Mouse (Mus musculus): ENCODE measurements at regions not wholly inside any gene's neighbourhood (a gene's known extent, or its start where the extent isn't known, plus 50 kb on each side); places are given as distances from the start of the nearest gene placed in this dataset.
"Not testable (repeated sequence)": the region's sequence is repeated elsewhere in the genome, so short reads cannot be mapped to it uniquely, and the experiment has no call there.

DNA sequence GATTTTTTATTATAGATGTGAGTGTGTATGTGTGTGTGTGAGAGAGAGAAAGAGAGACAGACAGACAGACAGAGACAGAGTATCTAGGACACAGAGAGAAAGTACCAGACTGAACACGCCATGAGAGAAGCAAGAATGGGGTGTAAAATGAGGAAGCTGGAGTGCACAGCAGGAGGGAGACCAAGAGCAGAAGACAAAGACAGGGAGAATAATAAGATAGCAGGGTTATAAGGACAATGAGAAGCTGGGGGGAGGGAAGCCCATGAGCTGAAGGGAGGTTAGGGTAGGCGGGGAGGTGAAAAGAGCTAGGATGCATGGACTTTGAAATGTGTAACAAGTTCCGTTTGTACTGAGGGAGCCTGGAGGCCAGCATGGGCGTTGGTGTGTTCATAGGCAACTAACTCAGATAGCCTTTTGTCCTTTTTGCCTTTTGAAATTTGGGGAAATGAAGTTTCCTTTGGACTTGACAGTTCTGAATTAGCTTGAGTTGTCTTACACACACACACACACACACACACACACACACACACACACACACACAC, 136.8 kb upstream of the Teddm2 start:
- H3K27ac ChIP-seq (ENCODE audit: low read depth, low read length): no peak overlapping the region
- H3K9me3 ChIP-seq (ENCODE audit: control insufficient read depth, low read length): no peaks in the 10 kb centered on the region
- H3K9ac ChIP-seq (replicated peaks; ENCODE audit: low read depth, low read length): no peak overlapping the region
- H3K4me3 ChIP-seq (ENCODE audit: low read depth, low read length): no peak overlapping the region
- 25% methylated on average over 4 of the region's 4 CpGs for WGBS
- no peaks in the 10 kb centered on the region for H3K36me3 ChIP-seq (ENCODE audit: control insufficient read depth, insufficient read depth, low read length)
- ATAC-seq (ENCODE audit: low read depth): no peak
- H3K4me1 ChIP-seq (ENCODE audit: control insufficient read depth, insufficient read depth, low read length): no peaks in the 10 kb centered on the region
- H3K4me2 ChIP-seq (ENCODE audit: low read depth, low read length): no peak overlapping the region
- no peaks in the 10 kb centered on the region for H3K27me3 ChIP-seq (ENCODE audit: control insufficient read depth, insufficient read depth, low read length)

DNA sequence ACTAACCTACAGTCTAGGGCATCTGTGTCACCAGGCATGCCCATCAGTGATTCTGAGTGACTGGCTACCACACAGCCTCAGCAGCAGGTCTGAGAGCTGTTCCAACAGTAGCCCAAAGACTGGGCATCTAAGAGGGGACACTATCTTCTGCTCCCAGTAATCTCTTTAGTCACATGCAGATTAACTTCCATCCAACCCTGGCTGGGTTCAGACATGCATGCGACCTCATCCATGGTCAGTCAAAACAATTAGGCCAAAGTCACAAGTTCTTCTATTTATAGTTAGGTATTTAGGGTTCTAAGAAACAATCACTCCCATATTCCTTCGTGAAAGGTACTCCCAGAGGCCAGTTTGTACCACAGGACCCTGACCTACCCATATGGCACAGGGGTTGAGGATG, 138.2 kb upstream of the Teddm2 start:
- Histone ChIP-seq H3K4me2 (ENCODE audit: low read depth, low read length) (no peak overlapping the region), H3K27me3 (ENCODE audit: control insufficient read depth, insufficient read depth, low read length) (no peaks in the 10 kb centered on the region), H3K9me3 (ENCODE audit: control insufficient read depth, low read length) (no peaks in the 10 kb centered on the region), H3K9ac (replicated peaks; ENCODE audit: low read depth, low read length) (no peak overlapping the region), H3K36me3 (ENCODE audit: control insufficient read depth, insufficient read depth, low read length) (no peaks in the 10 kb centered on the region), H3K4me1 (ENCODE audit: control insufficient read depth, insufficient read depth, low read length) (no peaks in the 10 kb centered on the region), H3K4me3 (ENCODE audit: low read depth, low read length) (no peak overlapping the region), H3K27ac (ENCODE audit: low read depth, low read length) (no peak overlapping the region)
- 74% methylated on average over 2 of the region's 2 CpGs for WGBS
- no peak for ATAC-seq (ENCODE audit: low read depth)

DNA sequence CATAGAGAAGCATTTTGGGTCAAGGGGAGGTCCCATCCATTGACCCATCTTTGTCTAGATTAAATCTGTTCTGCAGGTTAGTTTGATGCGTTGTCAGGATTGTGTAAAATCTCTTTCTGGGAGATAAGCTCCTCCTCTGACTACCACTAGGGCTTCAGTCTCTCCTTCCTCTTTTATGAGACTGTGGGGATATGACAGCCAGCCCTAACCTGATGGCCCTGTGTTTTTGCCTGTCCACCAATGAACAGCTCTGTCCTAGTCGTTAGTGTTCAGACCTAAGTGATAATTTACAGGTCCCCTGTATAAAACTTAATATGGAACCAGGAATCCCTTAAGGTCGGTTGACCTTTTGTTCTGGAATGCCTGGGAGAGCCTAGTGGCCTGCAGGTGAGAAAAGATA, 140.9 kb upstream of the Teddm2 start:
- 81% methylated on average over 3 of the region's 3 CpGs for WGBS
- H3K9ac ChIP-seq (replicated peaks; ENCODE audit: low read depth, low read length): no peak overlapping the region
- H3K9me3 ChIP-seq (ENCODE audit: control insufficient read depth, low read length): no peaks in the 10 kb centered on the region
- no peaks in the 10 kb centered on the region for H3K36me3 ChIP-seq (ENCODE audit: control insufficient read depth, insufficient read depth, low read length)
- no peaks in the 10 kb centered on the region for H3K4me1 ChIP-seq (ENCODE audit: control insufficient read depth, insufficient read depth, low read length)
- H3K4me3 ChIP-seq (ENCODE audit: low read depth, low read length): no peak overlapping the region
- ATAC-seq (ENCODE audit: low read depth): no peak
- no peak overlapping the region for H3K4me2 ChIP-seq (ENCODE audit: low read depth, low read length)
- no peaks in the 10 kb centered on the region for H3K27me3 ChIP-seq (ENCODE audit: control insufficient read depth, insufficient read depth, low read length)
- no peak overlapping the region for H3K27ac ChIP-seq (ENCODE audit: low read depth, low read length)

DNA sequence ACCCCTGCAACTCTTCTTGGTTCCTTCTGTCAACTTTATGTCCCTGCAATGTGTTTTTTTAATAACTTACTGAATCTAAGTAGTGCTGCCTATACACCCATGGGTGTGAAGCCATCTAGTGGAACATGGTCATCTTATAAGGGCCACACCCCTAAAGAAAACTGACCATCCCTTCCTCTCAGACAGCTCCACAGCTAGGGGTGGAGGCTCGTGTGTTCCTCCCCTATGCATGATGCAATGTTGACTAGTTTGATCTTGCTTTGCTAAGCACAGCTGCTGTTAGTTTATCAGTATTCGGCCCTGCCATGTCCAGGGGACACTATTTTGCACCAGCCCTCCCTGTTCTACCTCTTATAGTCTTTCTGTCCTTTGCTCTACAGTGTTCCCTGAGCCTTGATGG, 142.9 kb upstream of the Teddm2 start:
- H3K27me3 ChIP-seq (ENCODE audit: control insufficient read depth, insufficient read depth, low read length): no peaks in the 10 kb centered on the region
- no peak for ATAC-seq (ENCODE audit: low read depth)
- 78% methylated on average over 2 of the region's 2 CpGs for WGBS

DNA sequence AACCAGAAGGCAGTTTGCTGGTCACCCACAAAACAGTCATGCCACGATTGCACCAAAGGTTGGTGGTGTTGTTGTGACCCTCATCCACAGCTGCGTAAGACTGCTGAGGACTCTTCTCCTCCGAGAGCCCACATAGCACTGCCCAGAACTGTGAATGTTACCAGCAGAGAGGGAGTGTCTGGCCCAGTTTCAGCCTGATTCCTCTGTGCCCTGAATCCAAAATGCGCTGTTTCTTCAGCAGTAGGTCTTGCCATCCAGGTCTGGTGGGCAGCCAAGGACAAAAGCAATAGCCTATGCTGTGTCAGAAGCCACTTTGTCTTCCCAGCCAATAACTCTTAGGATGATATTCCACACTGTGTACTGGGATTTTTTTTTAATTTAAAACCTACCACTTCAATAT, 144.7 kb upstream of the Teddm2 start:
- 83% methylated on average over 4 of the region's 4 CpGs for WGBS
- no peaks in the 10 kb centered on the region for H3K27me3 ChIP-seq (ENCODE audit: control insufficient read depth, insufficient read depth, low read length)
- ATAC-seq (ENCODE audit: low read depth): no peak

More for the DNA sequence above, 142.9 kb upstream of the Teddm2 start:
- Histone ChIP-seq H3K4me3 (ENCODE audit: low read depth, low read length) (no peak overlapping the region), H3K36me3 (ENCODE audit: control insufficient read depth, insufficient read depth, low read length) (no peaks in the 10 kb centered on the region), H3K9me3 (ENCODE audit: control insufficient read depth, low read length) (no peaks in the 10 kb centered on the region), H3K4me1 (ENCODE audit: control insufficient read depth, insufficient read depth, low read length) (no peaks in the 10 kb centered on the region), H3K9ac (replicated peaks; ENCODE audit: low read depth, low read length) (no peak overlapping the region), H3K27ac (ENCODE audit: low read depth, low read length) (no peak overlapping the region), H3K4me2 (ENCODE audit: low read depth, low read length) (no peak overlapping the region)

DNA sequence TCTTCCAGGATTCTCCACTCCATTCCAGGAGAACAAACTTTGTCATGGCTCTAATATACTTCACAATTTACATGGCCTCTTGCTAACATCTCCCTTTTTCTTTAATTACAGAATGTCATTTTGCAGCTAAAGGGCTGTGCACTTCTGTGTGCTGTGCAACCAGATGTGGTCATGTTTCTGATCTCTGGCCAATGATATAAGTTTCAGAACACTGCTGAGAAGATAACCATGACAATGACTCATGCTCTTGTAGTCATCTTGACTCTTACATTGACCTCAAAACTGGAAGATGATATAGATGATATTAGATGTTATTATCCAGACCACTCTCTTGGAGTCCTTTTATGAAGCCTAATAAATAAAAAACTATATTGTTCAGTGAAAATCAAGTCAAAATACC, 145.9 kb upstream of the Teddm2 start:
- no peak overlapping the region for H3K4me3 ChIP-seq (ENCODE audit: low read depth, low read length)
- H3K4me1 ChIP-seq (ENCODE audit: control insufficient read depth, insufficient read depth, low read length): no peaks in the 10 kb centered on the region
- H3K27me3 ChIP-seq (ENCODE audit: control insufficient read depth, insufficient read depth, low read length): no peaks in the 10 kb centered on the region
- no peak for ATAC-seq (ENCODE audit: low read depth)
- H3K27ac ChIP-seq (ENCODE audit: low read depth, low read length): no peak overlapping the region
- no peaks in the 10 kb centered on the region for H3K9me3 ChIP-seq (ENCODE audit: control insufficient read depth, low read length)
- H3K9ac ChIP-seq (replicated peaks; ENCODE audit: low read depth, low read length): no peak overlapping the region
- no peak overlapping the region for H3K4me2 ChIP-seq (ENCODE audit: low read depth, low read length)
- no peaks in the 10 kb centered on the region for H3K36me3 ChIP-seq (ENCODE audit: control insufficient read depth, insufficient read depth, low read length)

More for the DNA sequence above, 144.7 kb upstream of the Teddm2 start:
- no peak overlapping the region for H3K4me3 ChIP-seq (ENCODE audit: low read depth, low read length)
- H3K4me1 ChIP-seq (ENCODE audit: control insufficient read depth, insufficient read depth, low read length): no peaks in the 10 kb centered on the region
- no peak overlapping the region for H3K4me2 ChIP-seq (ENCODE audit: low read depth, low read length)
- no peak overlapping the region for H3K9ac ChIP-seq (replicated peaks; ENCODE audit: low read depth, low read length)
- no peaks in the 10 kb centered on the region for H3K36me3 ChIP-seq (ENCODE audit: control insufficient read depth, insufficient read depth, low read length)
- H3K9me3 ChIP-seq (ENCODE audit: control insufficient read depth, low read length): no peaks in the 10 kb centered on the region
- H3K27ac ChIP-seq (ENCODE audit: low read depth, low read length): no peak overlapping the region

DNA sequence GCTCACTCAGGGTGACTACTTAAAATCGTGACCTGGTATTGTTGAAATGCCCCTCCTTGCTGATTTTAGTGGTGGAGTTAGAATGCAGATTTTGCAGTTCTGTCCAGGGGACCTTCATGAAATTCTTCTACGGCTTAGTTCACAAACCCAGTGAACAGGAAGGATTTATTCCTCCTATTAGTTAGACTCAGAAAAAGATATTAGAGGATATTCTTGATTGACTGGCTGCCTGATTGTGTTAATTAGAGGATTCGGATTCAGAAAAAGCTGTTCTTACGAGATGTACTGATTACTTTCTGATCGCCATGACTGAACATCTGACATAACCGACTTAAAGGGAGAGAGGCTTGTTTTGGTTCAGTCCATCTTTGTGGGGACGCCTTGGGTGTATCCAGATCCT, 147.3 kb upstream of the Zfp648 start:
- H3K9ac ChIP-seq (replicated peaks; ENCODE audit: low read depth, low read length): no peak overlapping the region
- H3K4me1 ChIP-seq (ENCODE audit: control insufficient read depth, insufficient read depth, low read length): no peaks in the 10 kb centered on the region
- ATAC-seq (ENCODE audit: low read depth): no peak
- no peaks in the 10 kb centered on the region for H3K27me3 ChIP-seq (ENCODE audit: control insufficient read depth, insufficient read depth, low read length)
- no peak overlapping the region for H3K4me3 ChIP-seq (ENCODE audit: low read depth, low read length)
- H3K9me3 ChIP-seq (ENCODE audit: control insufficient read depth, low read length): no peaks in the 10 kb centered on the region
- no peak overlapping the region for H3K27ac ChIP-seq (ENCODE audit: low read depth, low read length)
- 89% methylated on average over 7 of the region's 7 CpGs for WGBS
- H3K4me2 ChIP-seq (ENCODE audit: low read depth, low read length): no peak overlapping the region
- no peaks in the 10 kb centered on the region for H3K36me3 ChIP-seq (ENCODE audit: control insufficient read depth, insufficient read depth, low read length)

DNA sequence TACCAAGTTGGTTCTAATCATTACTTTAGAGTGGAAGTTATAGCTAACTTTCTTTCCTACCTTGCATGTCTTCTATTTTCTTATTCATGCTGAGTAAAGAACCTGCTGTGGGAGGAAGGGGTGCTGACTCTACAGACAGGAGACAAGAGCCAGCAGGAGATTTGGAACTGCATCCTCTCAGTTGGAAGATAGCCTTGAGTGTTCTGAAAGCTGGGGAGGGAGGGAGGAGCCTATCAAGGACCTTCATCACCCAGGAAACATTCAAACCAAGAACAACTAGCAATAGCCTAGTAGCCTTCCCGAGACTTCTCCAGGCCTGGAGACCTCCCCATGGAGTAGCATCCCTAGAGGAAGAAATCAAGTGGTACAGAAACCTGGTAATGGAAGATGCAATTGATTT, 146.1 kb upstream of the Zfp648 start:
- 96% methylated on average over 1 of the region's 1 CpGs for WGBS
- no peak for ATAC-seq (ENCODE audit: low read depth)
- H3K27me3 ChIP-seq (ENCODE audit: control insufficient read depth, insufficient read depth, low read length): no peaks in the 10 kb centered on the region
- no peaks in the 10 kb centered on the region for H3K9me3 ChIP-seq (ENCODE audit: control insufficient read depth, low read length)
- no peak overlapping the region for H3K4me2 ChIP-seq (ENCODE audit: low read depth, low read length)
- H3K4me1 ChIP-seq (ENCODE audit: control insufficient read depth, insufficient read depth, low read length): no peaks in the 10 kb centered on the region
- no peak overlapping the region for H3K4me3 ChIP-seq (ENCODE audit: low read depth, low read length)
- H3K36me3 ChIP-seq (ENCODE audit: control insufficient read depth, insufficient read depth, low read length): no peaks in the 10 kb centered on the region
- no peak overlapping the region for H3K27ac ChIP-seq (ENCODE audit: low read depth, low read length)
- H3K9ac ChIP-seq (replicated peaks; ENCODE audit: low read depth, low read length): no peak overlapping the region

DNA sequence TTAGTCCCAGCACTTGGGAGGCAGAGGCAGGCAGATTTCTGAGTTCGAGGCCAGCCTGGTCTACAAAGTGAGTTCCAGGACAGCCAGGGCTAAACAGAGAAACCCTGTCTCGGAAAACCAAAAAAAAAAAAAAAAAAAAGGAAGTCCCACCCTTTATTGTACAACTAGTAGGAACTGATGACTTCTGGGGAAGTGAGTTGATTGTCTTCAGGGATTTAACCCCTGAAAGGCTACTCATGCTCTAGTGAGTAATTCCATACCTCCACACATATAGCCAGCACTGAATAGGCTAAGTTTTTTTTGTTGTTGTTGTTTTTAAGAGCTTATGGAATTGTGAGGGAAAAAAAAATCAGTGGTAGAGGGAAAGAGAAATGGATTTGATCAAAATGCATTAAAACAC, 139.6 kb upstream of the Zfp648 start:
- not testable (repeated sequence) for H3K9ac ChIP-seq (replicated peaks; ENCODE audit: low read depth, low read length); H3K27ac ChIP-seq (ENCODE audit: low read depth, low read length)
- 71% methylated on average over 2 of the region's 2 CpGs for WGBS

DNA sequence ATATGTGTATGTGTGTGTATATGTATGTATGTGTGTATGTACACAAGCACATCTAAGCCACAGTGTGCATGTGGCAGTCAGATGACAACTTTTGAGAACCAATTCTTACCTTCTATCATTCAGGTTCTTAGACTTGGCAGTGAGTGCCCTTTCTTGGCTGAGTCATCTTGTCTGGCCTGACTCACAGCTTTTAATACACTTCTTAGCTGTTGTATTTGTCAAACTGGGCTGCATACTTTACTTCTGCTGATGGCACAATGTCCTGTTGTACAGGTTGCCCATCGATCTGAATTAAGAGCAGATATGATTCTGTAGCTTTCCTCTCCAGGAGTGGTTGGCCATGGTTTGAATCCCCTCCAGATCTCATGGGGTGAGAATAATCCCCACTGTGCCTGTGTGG, 139.1 kb upstream of the Zfp648 start:
- Histone ChIP-seq H3K27ac (ENCODE audit: low read depth, low read length) (no peak overlapping the region), H3K4me3 (ENCODE audit: low read depth, low read length) (no peak overlapping the region), H3K9me3 (ENCODE audit: control insufficient read depth, low read length) (no peaks in the 10 kb centered on the region), H3K36me3 (ENCODE audit: control insufficient read depth, insufficient read depth, low read length) (no peaks in the 10 kb centered on the region), H3K9ac (replicated peaks; ENCODE audit: low read depth, low read length) (no peak overlapping the region), H3K27me3 (ENCODE audit: control insufficient read depth, insufficient read depth, low read length) (no peaks in the 10 kb centered on the region), H3K4me1 (ENCODE audit: control insufficient read depth, insufficient read depth, low read length) (no peaks in the 10 kb centered on the region), H3K4me2 (ENCODE audit: low read depth, low read length) (no peak overlapping the region)
- 88% methylated on average over 1 of the region's 1 CpGs for WGBS
- no peak for ATAC-seq (ENCODE audit: low read depth)

More for the DNA sequence above, 139.6 kb upstream of the Zfp648 start:
- H3K4me3 ChIP-seq (ENCODE audit: low read depth, low read length); H3K27me3 ChIP-seq (ENCODE audit: control insufficient read depth, insufficient read depth, low read length); H3K4me2 ChIP-seq (ENCODE audit: low read depth, low read length); H3K9me3 ChIP-seq (ENCODE audit: control insufficient read depth, low read length); H3K36me3 ChIP-seq (ENCODE audit: control insufficient read depth, insufficient read depth, low read length); ATAC-seq (ENCODE audit: low read depth); H3K4me1 ChIP-seq (ENCODE audit: control insufficient read depth, insufficient read depth, low read length): not testable (repeated sequence)
